Mouse (Mus musculus): ENCODE data around the gene Pigo.
A peak's percentile ranks its signal among the peaks of the same experiment; 100 is the strongest.

The Pigo gene

DNA sequence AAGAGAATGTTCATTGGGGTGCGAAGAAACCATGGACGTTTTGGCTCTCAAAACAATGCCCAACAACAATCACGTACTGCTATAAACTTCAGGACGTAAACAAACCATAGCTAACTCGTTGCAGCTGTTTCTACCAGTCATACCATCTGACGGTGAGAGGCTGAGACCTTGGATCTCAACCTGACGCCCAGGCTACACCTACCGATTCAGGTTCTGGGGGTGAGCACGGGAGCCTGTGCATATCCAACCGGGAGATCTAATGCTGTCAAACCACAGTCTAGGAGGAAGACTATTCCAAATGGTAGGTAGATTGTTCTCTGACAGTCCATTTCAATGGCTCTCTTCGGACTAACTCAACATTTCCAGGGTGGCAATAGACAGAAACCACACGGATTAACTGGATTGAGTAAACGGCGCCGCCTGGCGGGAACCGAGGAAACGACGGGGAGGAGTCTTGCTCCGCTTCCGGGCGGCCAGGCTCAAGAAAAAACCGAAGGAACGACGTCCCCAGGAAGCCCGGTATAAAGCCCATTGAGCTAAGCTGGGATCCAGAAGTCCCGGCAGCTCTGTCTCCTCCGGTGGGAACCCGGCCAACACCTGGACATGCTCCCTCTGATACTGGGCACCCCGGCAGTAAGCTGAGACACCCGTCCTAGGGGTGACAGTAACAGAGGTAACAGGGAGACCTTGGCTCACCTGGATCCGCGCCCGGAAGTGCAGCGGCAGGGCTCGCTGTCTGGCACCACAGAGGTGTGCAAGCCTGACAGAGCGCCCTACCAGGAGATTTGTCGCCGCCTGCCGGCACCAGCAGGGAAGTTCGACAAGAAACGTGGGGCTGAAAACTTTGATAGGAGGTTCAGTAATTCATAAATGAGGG is at the start of gene Pigo:
Gene Pigo, minus strand, starts transcription at position 736 of the 877 bp plus-strand sequence.
- peak; percentile 93 for ATAC-seq (ENCODE audit: low TSS enrichment)

DNA sequence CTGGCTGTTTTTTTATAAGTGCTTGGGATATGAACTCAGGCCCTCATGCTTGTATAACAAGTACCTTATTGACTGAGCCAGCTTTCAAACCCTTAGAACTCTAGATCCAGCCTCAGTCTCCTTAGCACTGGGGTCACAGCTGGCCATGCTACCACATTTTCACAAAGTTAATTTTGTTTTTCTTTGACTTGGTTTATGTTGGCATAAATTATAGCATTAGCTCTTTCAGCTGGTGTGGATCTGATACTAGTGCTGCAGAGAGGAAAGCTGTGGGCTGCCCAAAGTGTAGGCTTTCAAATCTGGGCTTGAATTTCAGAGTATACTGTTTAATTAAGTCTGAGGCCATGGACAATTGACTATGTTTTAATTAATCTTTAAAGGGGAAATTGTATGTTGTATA is 49.3 kb upstream of the Pigo start:
- ATAC-seq (ENCODE audit: low TSS enrichment): no peak

- no peak for ATAC-seq (ENCODE audit: low TSS enrichment)
These were observed 39.9 kb upstream of the Pigo start for GRCm38 (mm10) chr4:43065471-43065870.

DNA sequence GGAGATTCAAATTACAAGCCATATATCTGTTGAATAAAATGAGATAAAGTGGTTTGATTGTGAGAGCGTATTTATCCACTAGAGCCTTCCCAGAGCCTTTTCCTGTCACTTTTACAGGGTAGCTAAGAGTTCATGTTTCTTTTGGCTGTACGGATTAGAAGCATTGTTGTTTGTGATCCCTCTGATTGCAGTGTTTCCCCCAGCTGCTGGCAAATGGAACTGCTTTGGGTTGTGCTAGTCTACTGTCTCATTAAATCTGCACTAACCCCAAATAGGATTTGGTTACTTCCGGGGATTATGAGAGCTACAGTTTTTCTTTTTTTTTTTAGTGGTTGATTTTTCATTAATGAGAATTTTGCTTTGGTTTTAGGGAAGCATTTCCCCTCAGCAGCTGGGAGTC is 34.7 kb upstream of the Pigo start:
- ATAC-seq (ENCODE audit: low TSS enrichment): no peak

DNA sequence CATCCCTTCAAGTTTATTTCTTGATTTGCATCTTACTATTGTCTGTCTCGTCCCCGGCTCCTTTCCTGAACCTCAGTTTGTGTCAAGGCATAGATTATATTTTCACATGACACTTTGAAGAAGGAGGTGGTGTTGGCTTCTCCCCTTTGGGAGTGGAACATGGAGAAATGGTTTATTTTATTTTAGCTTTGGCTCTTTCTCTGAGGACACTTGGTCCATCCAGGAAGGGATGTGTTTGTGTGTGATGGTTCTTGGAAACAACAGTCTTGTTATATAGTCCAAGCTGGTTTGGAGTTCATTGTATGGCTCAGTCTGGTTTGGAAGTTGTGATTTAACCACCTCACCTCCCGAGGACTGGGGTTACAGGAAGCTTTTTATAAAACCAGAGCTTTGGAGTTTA is 34.1 kb upstream of the Pigo start:
- no peak for ATAC-seq (ENCODE audit: low TSS enrichment)

- ATAC-seq (ENCODE audit: low TSS enrichment): peak; percentile 98
These were observed 33.4 kb upstream of the Pigo start, which contains the start of gene Unc13b for GRCm38 (mm10) chr4:43058753-43059654. Unc13b (plus strand) TSS chr4:43058953.

GRCm38 (mm10) chr4:43058392-43058752 is 32.8 kb upstream of the Pigo start:
- ATAC-seq (ENCODE audit: low TSS enrichment): no peak

- ATAC-seq (ENCODE audit: low TSS enrichment): no peak
These were observed 32.0 kb upstream of the Pigo start for GRCm38 (mm10) chr4:43057654-43058053.

DNA sequence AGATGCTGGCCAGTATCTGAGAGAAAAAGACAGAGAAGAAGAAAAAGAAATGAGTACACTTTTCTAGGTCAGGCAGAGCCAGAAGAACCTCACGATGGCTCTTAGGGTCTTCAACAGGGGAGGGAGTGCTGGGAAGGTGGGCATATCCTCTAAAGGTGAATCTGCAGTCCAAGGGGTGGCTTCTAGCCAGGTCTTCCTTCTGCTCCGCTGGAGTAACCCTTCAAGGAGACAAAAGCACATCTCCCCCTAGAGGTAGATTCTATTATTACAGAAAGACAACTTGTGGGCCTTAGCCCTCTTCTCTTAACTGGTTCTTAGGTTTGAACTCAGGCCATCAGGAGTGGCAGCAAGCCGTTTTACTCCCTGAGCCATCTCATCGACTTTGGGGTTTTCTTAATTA is 27.0 kb upstream of the Pigo start:
- peak; percentile 77; the same call in 1 of the 2 replicates for ATAC-seq (ENCODE audit: low TSS enrichment)

- peak; percentile 38; the same call in 1 of the 2 replicates for ATAC-seq (ENCODE audit: low TSS enrichment)
These were observed 21.6 kb upstream of the Pigo start for GRCm38 (mm10) chr4:43047231-43047630.

- no peak for ATAC-seq (ENCODE audit: low TSS enrichment)
These were observed 21.0 kb upstream of the Pigo start for GRCm38 (mm10) chr4:43046607-43047006.

DNA sequence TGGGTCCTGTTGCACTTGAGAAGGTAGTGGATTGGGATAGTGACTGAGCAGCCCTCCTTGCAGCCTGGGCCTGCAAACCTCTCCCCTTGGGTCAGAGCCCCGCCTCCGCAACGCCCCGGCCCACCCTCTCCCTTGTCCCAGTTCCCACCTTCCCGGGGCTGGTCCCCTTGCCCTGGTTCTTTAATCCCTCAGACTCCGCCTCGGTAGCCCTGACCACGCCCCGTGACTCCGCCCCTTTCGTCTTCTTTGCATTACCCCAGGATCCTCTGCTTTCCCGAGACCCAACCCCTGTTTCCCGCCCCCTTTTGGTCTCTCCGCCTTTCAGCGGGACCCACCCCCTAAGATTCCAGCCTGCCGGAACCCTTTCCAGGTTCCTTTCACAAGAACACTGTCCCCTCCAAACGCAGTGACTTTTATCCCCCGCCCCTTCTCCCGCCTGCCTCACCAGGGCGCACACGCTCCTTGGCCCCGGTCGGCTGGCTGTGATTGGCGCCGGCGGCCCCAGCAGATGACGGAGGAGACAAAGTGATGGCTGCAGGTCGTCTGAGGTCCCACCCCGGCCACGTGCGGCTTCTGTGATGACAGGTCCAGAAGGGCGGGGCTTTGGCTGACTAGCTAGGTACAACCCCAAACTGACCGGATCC is 20.2 kb upstream of the Pigo start, which contains the start of gene Fam214b:
Gene Fam214b, minus strand, starts transcription at position 562 of the 644 bp plus-strand sequence.
- peak; percentile 82 for ATAC-seq (ENCODE audit: low TSS enrichment)

DNA sequence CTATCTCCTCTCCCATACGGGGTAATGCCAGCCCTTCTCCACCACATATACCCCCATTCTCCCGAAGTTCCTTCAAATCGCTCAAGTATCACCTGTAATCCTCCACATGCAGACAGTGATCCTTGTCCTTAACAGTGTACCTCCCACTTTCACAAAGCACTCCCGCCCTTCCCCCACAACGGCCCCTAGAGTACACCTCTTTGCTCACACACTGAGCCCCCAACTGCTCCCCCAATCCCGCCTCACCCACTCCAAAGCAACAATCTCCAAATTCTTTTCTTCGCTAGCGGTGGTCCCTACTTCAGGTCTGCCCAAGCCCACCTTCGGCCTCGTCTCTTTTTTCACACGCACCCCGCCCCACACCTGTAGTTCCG is 19.7 kb upstream of the Pigo start:
- ATAC-seq (ENCODE audit: low TSS enrichment): no peak

- no peak for ATAC-seq (ENCODE audit: low TSS enrichment)
These were observed 19.1 kb upstream of the Pigo start for GRCm38 (mm10) chr4:43044673-43045072.

GRCm38 (mm10) chr4:43043644-43044357 is 18.2 kb upstream of the Pigo start:
- no peak for ATAC-seq (ENCODE audit: low TSS enrichment)

- ATAC-seq (ENCODE audit: low TSS enrichment): no peak
These were observed 15.4 kb upstream of the Pigo start for GRCm38 (mm10) chr4:43040881-43041547.

DNA sequence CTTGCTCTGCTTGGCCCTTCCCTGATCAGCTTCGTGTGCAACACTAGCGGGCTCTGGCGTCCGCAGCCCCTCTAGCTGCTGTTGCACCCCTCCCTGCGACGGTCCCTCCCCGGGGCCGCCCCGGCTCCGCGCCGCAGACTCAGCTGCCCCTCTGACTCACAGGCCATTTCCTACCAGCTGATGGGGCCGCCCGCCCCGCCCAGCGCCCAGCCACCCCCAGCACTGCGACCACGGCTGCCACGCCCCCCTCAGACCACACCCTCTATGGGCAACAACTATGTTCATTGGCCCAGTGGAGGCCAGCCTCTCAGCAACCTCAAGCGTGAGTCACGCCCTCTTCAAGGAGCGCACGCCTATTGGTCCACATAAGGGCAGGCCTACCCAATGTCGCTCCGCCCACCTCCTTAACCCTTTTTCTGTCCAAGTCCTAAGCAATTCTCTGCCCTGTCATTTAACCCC is 14.5 kb upstream of the Pigo start:
- ATAC-seq (ENCODE audit: low TSS enrichment): peak; percentile 91

DNA sequence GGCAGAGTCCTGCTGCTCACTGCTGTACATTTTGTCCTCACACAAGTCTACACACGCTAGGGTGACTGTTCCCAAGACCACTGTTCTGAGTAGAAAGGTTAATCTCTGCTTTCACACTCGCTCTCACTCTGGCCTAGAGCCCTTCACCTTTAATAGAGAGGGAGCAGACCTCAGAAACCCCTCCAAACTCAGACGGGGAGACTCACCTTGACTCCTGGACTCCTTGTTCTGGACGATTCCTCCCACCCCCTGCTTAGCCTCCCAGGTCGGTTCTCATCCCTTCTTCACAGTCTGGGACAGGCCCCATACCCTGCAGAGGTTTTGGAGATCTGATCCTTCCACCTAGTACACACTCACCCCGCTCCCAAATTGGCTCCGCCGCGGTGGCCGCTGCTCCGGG is 14.0 kb upstream of the Pigo start:
- no peak for ATAC-seq (ENCODE audit: low TSS enrichment)

DNA sequence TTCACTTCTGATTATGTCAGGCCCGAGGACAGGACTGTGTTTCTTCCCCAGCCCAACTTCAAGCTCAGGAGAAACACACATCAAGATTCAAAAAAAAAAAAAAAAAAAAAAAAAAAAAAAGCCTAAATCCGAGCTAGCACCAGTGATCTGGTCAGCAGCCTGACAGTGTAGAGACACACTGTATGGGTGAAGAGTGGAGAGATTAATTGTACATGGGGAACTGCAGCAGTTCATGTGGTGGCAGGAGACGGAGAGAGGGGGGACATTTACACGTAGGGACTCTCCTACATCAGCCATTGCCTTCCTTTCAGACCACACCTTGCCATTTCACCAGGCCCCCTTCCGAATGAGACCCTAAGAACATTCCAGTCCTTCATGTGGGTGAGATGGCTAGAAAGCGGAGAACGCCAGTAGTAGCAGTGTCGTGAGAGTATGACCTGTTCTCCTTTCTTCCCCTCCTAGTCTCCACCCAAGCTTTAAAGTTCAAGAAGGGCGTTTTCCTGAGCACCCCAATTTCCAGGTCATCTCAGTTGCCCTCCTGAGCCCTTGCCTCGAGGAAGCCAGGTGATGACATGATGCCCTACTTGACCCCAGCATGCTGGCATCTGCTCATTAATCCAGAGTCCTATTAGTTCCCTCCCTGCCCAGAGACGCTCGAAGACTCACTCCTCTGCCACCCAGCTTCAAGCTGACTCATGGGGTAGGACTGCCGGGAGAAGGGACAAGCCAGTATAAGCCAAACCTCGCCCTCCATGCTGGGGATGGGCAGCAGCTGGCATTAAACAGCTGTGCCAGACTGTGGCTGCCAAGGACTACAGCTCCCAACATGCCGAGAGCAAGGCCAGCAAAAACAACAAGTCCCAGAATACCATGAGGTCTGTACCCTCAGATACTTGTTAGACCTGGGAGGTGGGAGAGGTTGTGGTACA is 13.2 kb upstream of the Pigo start:
- ATAC-seq (ENCODE audit: low TSS enrichment): peak; percentile 39

Measured in frontal cortex, adult (tissue).